In genomic region chr4:155286090-155286489, GRCm38 (mm10) we compare ENCODE assay signal across 26 mouse cellular contexts.
"Had no signal": no experiment of that assay in that cellular context is flagged by ENCODE, and none has a peak within 500 bp of the region (broad histone marks: within the 10 kb centered on the region; RNA-seq: fewer than 3 reads in every experiment).

No protein-coding gene starts in this region.

- ATAC-seq: hindbrain, postnatal 0 days; intestine, embryonic 16.5 days had no signal

- H3K4me1 ChIP-seq: liver, embryonic 13.5 days; liver, embryonic 15.5 days had no signal

- H3K36me3 ChIP-seq: heart, embryonic 13.5 days; heart, embryonic 15.5 days; kidney, embryonic 15.5 days; liver, embryonic 13.5 days; liver, embryonic 15.5 days had no signal

- H3K9ac ChIP-seq: heart, embryonic 13.5 days; heart, embryonic 15.5 days; hindbrain, embryonic 13.5 days; hindbrain, embryonic 15.5 days; kidney, embryonic 15.5 days; liver, embryonic 13.5 days; liver, embryonic 15.5 days had no signal

- H3K27me3 ChIP-seq: heart, embryonic 13.5 days; hindbrain, embryonic 13.5 days; hindbrain, embryonic 15.5 days; kidney, embryonic 15.5 days; liver, embryonic 13.5 days had no signal

- H3K4me3 ChIP-seq: gastrocnemius, adult 2 months; heart, adult 2 months; heart, embryonic 13.5 days; heart, embryonic 15.5 days; hindbrain, embryonic 13.5 days; hindbrain, embryonic 15.5 days; kidney, embryonic 15.5 days; layer of hippocampus, adult 2 months; left cerebral cortex, adult 2 months; liver, embryonic 13.5 days; liver, embryonic 15.5 days had no signal

- DNase-seq: gastrocnemius, postnatal 14 days; gastrocnemius, postnatal 36 days; heart, adult 11 months; heart, adult 2 months; heart, postnatal 14 days; heart, postnatal 36 days; kidney, adult 2 months; kidney, adult 9 months; kidney, postnatal 14 days; kidney, postnatal 4 days; liver; liver, embryonic 13.5 days had no signal

- H3K4me2 ChIP-seq: heart, embryonic 11.5 days; heart, embryonic 13.5 days; heart, embryonic 15.5 days; hindbrain, embryonic 13.5 days; hindbrain, embryonic 15.5 days; kidney, embryonic 15.5 days; liver, embryonic 11.5 days; liver, embryonic 13.5 days; liver, embryonic 15.5 days had no signal

- H3K27ac ChIP-seq: gastrocnemius, adult 2 months; heart, adult 2 months; heart, embryonic 13.5 days; heart, embryonic 15.5 days; hindbrain, embryonic 13.5 days; hindbrain, embryonic 15.5 days; hindbrain, postnatal 0 days; kidney, embryonic 15.5 days; kidney, postnatal 0 days; liver, embryonic 13.5 days; liver, embryonic 15.5 days had no signal

- H3K9me3 ChIP-seq: heart, embryonic 13.5 days; heart, embryonic 15.5 days; hindbrain, embryonic 13.5 days; hindbrain, embryonic 15.5 days; kidney, embryonic 15.5 days; liver, embryonic 13.5 days; liver, embryonic 15.5 days had no signal
